Mouse (Mus musculus) cerebellum, postnatal 14 days (tissue): ENCODE measurements around the gene Pklr.
"Not testable (repeated sequence)": the region's sequence is repeated elsewhere in the genome, so short reads cannot be mapped to it uniquely, and the experiment has no call there.

ENCODE experiments used
- DNase-seq, 2 experiments: peaks; one replicate each; pipeline ENCODE4 v3.0.0; 2021; ENCODE audit warnings: mixed read lengths in 2 of 2

Gene Pklr

DNA sequence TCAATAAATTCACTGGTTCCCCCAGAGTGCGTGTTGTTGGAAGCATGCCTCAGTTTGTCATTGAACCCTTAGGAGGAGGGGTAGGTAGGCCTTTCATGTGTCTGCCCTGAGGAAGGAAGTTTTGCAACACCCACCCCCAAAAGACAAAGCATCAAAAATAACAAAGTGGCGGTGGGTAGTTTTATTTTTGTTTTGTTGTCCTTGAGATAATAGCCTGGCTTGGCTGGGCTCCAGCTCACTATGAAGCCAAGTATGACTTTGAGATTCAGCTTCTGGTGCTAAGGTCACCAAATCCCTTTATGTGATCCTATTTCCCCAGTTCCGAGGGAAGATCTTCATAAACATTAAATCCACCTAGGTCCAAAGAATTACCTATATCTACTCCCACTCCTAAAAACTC is 11.7 kb upstream of the Pklr start:
- no peak for DNase-seq

DNA sequence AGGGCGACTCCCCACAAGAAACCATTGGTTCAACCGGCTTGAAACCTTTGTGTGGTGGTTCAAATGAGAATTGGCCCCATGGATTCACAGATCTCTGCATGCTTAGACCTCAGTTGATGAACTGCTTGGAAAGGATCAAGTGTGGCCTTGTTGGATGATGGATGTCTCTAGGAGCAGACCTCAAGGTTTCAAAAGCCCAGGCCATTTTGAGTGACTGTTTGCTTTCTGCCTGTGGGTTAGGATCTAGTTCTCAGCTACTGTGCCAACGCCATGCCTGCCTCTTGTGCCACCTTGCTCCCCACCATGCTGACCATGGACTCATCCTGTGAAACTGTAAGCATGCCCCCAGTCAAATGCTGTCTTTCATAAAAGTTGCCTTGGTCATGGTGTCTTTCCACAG is 10.0 kb upstream of the Pklr start:
- no peak for DNase-seq

DNA sequence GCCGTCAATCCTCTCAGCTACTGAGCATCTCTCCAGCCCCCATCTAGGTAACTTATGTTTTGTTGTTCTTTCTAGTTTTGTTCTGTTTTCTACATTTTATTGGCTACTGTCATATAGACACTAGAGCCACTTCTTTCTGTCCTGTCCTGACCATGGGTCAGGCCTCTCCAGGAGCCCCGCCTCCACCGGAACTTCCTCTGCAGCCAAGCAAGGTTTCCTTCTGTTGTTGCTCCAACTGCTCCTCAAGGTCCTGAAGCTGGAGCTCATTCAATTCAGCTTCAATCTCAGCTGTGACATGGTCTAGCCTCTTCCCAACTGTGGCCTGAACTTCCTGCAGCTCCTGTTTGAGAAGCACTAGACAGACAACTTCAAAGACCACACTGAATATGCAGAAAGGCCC is 6.0 kb upstream of the Pklr start:
- no peak for DNase-seq

DNA sequence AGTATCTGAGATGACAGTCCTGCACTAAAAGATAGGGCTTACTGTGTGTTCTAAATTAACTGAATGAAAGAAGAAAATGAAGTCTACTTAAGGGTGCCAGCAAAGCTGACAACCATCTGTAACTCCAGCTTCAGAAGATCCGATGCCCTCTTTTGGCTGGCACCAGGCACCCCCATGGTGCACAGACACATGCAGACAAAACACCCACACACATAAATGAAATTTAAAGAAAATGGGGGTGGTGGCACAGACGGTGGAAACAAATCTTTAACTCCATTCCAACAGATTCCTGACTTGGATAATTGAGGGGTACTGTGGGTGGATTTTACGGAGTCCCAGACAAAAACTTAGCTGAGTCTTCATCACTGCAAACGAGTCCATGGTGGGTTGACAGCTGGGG is 4.1 kb upstream of the Pklr start:
- DNase-seq, result no peak

DNA sequence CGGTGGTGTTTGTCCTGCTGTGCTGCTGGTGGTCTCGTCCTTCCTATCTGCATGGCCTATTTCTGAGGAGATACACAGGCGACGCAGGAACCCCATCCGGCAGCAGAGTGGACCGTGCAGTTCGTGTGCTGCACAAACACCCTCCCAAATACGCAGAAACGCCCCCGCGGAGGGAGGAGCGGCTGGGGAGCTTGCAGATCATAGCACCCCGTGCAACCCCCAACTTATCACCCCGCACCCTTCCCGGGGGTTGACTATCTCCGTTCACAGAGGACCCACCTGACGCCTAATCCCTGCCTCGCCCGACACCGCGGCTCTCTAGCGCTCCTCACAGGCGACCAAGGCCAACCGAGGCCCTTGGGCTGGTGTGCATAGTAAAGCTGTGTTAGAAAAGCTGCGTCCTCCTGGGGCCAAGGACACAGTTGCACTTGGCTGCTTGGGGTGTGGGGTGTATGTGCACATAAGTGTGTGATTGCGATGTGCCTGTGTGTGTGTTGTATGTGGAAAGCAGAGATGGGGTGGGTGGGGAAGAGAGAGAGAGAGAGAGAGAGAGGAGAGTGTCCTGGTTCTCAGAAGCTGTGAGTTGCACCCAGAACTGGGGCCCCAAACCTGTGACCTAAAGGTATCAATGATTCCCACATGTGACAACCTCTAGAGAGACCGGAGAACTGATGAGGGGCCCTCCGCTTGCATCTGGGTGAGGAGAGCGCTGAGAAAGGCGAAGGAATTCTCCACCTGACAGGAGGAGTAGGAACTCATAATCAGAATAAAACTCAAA is 3.5 kb upstream of the Pklr start:
- peak; percentile 50 to 66 for DNase-seq

DNA sequence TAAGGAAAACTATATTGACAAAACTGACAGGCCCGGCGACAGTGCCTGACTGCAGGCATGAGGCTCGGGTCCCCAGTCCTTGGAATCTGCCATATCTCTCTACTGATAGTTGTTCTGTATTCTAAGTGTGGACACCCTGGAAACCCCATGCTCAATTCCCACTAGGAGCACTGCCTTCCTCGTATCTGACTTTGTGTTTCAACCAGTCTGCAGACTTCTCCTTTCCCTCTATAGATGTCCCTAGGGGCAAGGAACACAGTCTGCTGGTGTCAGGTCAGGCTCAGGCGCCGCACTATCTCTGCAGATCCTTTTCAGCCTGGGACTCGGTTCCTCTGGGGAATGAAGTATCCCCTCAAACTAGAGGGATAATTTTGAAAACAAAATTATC is 2.9 kb upstream of the Pklr start:
- DNase-seq, result no peak

DNA sequence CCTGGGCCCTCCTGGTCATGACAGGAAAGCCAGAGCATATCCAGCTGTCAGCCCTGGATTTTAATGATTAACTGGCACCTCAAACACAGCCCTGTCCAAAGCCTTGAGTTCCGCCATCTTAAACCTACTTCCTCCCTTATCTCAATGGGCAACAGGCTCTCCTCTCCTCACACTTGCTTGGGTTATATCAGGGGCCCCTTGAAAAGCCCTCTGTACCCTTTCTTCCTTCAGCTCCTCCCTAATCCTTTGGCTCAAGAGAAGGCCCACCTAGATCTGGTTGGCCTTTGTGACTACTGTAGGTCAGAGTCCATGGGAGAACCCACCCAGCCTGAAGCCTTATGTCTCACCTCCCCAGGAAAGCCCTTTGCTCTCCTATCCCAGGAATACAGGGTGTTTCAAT is 2.2 kb upstream of the Pklr start:
- DNase-seq, result no peak

DNA sequence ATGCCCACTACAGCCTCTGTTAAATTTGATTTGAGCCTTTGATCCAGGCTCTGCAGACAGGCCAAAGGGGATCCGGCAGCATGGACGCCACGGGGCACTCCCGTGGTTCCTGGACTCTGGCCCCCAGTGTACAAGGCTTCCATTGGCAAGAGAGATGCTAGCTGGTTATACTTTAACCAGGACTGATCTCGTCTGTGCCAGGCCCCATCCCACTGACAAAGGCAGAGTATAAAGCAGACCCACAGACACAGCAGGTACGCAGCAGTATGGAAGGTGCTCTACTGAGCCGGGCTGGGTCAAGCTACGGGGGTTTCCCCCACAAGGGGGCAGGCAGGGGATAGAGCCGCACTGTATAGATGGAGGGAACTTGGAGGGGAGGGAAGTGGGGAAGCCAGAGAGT is 423 bp downstream of the Pklr start:
- DNase-seq, result no peak

DNA sequence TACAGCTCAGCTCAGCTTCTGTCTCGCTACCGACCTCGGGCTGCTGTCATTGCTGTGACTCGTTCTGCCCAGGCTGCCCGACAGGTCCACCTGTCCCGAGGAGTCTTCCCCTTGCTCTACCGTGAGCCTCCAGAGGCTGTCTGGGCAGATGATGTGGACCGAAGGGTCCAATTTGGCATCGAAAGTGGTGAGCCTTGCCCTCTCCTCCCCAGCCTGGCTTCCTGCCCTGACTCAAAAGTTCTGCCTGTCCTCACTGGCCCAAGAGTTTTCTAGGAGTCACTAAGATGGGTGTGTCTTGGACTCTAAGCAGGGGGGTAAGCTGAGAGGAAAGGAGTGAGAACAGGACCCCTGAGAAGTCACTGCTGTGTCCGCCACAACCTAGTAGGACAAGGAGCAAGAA is 8.9 kb downstream of the Pklr start:
- DNase-seq, result no peak

DNA sequence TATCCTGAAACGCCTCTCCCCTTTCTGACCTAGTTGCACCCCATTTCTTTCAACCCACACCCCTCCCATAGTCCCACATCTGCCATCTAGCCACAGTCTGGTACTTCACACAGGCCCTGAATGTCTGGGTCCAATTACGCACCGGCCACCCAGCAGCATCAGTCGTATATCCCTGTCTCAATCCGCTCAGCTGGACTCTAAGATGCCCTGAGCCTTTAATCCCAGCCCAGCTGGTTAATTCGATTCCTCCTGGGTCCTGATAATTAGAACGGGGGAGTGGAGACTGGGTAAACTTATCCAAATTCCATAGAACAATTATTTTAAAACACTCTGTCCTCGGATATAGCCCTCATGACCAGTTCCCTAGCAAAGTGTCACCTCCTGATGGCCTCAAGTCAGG is 9.6 kb downstream of the Pklr start:
- no peak for DNase-seq

DNA sequence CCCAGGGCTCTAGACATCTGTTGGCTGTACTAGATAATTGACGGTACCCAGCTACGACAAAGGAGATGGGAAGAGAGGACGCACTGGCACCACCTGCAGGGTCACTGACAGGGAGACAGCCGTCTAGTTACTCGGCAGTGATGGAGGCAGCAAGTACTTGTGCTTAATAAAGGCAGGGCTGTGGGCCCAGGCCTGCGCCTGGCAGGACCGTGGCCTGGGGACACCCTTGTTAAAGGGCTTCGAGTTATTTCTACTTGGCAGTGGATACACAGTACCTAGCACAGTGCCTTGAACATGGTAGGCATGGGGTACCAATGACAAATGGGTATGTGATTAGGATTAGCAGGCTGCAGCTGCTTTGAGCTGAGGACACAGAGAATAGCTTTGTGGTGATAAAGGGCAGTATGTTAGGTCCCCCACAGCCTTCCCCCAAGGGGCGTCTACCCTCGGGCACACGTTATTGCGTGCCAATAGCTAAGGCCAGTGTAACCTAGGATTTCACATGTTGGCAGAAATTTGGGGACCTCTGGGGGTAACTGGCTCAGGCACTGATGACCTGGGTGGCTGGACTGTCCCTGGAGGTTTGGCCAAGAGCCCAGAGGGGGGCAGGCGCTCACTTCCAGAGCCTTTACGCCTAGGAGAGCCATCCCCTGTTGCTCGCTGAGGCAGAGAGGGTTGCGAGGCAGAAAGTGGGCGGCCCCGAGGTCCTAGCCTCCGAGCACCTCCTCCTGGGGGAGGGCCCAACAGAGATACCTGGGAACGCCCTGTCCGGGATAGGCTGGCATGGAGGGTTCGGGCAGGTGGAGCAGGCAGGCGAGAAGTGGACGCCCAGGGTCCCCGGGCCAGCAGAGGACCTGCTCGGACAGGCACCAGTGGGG is 11.4 kb downstream of the Pklr start:
- DNase-seq, result peak in 1 of 2 experiments; percentile 19

DNA sequence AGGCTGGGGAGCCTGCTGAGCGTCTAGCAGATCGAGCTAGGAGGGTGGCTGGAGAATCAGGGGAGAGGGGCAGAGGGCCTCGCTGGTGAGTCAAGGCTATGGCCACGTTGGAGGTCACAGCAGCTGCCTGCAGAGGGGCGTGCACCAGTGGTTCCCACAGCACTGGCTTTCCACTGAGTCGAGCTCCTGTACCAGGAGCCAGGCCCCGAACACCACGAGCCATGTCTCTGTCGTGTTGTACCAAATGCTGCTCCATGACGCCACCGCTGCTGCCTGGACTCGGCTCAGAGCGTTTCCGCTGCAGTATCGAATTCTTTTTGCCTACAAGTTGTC is 12.0 kb downstream of the Pklr start:
- DNase-seq, result no peak

DNA sequence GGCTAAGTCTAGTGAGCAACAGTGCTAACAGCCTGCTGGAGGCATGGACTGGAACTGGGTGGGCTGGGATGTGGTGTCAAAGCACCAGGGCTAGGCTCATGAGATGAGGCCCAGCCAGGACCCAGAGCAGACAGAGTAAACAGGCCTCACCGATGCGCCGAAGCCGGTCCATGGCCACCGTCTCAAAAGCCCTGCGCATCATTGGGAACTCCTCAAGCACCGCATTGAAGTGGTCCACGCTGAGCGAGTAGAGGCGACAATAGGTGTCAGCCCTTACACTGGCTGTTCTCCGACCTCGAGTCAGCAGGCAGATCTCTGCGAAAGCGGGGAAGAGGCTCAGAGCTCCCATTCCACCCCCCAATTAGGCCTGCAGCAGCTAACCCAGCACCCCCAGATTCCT is 12.6 kb downstream of the Pklr start:
- no peak for DNase-seq

DNA sequence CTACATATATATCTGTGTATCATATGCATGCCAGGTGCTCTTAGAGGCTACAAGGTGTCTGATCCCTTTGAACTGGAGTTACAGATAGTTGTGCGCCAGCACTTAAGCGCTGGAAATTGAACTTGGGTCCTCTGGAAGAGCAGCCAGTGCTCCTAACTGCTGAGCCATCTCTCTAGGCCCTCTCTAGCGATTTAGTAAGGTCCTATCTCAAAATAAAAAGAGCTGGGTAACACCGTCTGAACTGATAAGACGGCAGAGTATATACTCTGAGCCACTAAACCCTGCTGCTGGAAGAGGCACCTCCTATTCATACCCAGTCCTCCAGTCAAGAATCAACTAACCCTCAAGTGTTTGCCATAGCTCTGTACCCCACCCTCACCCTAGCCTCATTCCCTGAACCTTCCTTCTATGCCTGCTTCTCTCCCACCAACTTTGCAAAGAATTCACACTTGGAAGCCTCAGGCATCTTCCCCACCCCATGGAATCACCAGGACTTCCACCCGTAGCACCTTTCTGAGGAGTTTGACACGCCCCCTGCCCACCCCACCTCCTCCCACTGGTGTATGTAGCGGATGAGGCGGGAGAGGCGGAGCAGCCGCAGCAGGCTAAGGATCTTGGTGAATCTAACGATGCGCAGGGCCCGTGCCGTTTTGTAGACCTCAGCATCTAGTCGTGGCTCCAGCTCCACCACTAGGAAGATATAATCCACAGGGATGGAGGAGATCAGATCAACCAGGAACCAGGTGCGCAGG is 16.3 kb downstream of the Pklr start:
- no peak for DNase-seq

DNA sequence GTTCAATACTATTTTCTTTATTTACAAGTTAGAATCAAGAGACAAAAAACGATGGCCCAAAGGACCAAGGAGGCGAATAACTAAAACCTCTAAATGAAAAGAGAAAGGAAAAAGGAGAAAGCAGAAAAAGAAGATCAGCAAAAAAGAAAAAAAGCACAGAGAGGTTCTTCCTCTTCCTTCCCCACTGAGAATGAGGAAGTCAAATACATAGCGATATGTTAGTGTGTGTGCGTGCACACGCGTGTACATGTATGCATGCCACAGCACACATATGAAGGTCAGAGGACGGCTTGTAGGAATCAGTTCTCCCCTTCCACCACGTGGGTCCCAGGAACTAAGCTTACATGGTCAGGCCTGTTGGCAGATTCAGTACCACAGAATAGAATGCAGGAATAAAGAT is 21.0 kb downstream of the Pklr start:
- DNase-seq, result no peak

DNA sequence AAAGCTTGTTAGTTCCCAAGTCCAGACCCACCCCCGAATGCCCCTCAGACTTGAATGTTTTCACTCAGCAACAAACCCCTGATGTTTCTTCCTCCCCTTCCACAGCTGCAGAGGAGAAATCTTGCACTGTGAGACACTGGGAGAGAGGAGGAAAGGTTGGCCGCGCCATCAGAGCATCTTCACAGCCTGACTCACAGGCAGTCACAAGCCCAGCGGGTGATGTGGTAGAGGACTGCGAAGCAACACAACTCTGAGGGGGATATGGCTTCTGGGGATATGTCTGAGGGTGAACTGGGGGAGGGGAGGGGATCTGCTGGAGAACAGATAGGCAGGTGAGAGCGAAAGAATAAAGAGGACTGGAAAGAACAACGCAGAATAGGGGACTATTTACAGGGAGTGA is 22.7 kb downstream of the Pklr start:
- DNase-seq, result no peak

DNA sequence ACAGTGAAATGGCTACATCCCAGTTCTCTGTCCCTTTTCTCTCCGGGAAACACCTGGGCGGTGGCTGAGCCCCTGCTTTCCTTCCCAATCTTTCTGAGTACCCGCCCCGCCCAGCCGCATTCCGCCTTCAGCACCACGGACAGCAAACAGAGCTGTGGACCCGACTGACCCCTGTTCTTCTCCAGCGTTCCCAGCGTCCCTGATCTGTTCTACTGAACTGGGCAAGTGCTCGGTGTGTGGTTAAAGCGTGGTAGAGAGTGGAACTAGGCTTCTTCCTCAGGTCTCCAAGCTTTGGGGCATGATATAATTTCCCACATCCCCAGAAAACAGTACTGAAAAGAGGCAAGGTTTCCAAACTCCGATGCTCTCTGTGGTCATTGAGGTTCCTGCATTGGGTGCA is 23.3 kb downstream of the Pklr start:
- peak in 1 of 2 experiments; percentile 31 for DNase-seq

DNA sequence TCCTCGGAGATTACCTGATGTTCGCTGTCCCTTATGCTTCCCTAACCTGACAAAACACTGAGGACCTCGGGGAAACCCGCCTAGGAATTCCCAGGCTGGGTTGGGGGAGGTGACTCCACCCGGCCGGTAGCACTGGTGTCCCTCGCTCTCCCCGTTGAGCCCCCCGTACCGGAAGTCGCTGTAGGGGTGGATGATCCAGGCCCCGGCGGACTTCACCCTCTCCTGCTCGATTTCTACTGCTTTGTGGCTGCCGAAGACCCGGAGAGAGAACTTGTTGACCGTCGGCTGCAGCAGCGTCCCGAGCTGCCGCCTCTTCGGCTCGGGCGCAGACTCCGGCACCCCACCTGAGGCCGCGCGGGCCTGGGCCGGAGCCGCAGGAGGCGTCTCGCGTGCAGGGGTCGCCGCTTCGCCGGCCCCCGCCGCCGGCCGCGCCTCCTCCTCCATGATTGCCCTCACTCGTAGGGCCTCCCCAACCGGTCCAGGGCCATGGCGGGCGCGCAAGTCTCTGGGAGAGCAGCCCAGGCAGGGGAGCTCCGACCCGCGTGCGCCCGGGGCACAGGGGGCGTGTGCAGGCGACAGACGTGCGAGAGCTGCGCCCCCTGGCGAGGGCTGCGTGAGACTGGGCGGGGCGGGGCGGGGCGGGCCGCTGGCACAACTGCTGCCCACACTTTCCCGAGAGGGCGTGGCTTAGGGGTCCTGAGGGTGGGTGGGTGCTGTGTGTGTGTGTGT is 23.8 kb downstream of the Pklr start, which contains the start of gene Hcn3:
Gene Hcn3, minus strand, starts transcription at position 581 of the 729 bp plus-strand sequence.
- peak; percentile 74 to 82 for DNase-seq

DNA sequence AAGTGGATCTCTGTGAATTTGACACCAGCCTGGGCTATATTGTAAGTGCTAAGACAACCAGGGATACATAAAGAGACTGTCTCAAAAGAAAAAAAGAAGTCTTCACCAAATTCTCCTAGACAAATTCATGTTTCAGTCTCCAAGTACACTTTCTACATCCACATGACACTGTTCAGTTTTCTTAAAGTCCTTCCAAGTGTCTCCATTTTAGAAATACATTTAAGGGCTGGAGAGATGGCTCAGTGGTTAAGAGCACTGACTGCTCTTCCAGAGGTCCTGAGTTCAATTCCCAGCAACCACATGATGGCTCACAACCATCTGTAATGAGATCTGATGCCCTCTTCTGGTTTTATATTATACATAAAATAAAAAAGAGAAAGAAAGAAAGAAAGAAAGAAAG is 25.3 kb downstream of the Pklr start:
- DNase-seq, result not testable (repeated sequence)

DNA sequence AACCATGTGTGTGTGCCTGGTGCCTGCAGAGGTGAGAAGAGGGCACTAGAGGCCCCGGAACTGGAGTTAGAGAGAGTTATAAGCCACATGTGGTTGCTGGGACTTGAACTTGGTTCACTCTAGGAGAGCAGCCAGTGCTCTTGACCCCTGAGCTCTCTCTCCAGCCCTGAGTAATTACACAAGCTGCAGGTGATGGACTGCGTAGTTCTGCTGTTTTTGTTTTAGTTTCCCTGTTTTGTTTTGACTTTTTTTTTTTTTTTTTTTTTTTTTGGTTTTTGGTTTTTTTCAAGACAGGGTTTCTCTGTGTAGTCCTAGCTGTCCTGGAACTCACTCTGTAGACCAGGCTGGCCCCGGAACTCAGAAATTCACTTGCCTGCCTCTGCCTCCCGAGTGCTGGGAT is 25.8 kb downstream of the Pklr start:
- DNase-seq, result no peak

DNA sequence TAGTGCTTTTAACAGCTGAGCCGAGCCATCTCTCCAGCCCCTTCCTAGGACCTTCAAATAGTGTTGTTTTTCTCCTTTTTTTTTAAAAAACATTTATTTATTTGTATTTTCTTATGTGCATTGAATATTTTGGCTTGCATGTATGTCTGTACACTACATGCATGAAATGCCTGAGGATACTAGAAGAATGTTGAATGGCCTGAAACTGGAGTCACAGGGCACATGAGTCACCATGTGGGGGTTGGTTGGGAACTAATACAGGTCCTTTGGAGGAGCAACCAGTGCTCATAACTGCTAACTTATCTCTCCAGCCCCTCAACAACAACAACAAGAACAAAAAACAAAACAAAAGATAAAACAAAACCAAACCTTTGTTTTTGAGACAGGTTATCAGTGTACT is 27.2 kb downstream of the Pklr start:
- DNase-seq, result no peak

DNA sequence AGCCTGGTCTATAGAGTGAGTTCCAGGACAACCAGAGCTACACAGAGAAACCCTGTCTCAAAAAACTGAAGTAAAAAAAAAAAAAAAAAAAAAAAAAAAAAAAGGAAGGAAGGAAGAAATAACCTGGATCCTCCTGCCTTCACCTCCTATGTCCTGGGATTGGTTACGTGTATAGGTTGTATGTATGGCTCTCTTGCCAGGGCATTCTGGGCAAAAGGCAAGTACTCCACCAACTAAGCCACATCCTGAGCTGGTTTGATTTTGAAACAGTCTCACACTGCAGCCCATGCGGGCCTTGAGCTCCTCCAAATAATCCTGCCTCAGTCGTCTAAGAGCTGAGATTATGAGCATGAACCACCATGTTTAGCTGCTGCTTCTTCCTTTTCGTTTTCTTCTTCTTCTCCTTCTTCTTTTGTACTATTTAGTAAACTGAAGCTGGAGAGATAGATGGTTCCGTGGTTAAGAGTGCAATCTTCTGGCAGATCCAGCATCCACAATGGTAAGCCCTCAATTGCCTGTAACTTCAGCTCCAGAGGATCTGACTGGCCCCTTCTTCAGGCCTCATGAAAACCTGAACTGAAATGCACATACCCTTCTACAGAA is 27.8 kb downstream of the Pklr start:
- no peak for DNase-seq
